Mouse (Mus musculus) heart, embryonic 12.5 days (tissue): ENCODE results near the gene C1qtnf7. TPM values are rescaled to one million over a fixed set of nuclear protein-coding genes. Genes with fewer than 3 reads are reported as not detected.

Source experiments
- polyA plus RNA-seq: library from polyadenylated mRNA; unstranded; fragments of >200 nt; fragmentation: Nextera tagmentation; extraction: Ambion mirVana; gene quantifications from 2 replicates; pipeline ENCODE4 v1.2.1, GENCODE M21; 2016

The C1qtnf7 gene
- polyA plus RNA-seq, 1 experiment from 2014 or later, result 4.7 TPM

Other genes starting within 250 kb of the C1qtnf7 start
- 9.8 and 10.0 TPM in 2 replicates for gene Cc2d2a, start 146.8 kb downstream of the C1qtnf7 start, polyA plus RNA-seq